Mouse (Mus musculus): ENCODE data around the gene Kcnh1. TPM values are rescaled to one million over a fixed set of nuclear protein-coding genes. Genes with fewer than 3 reads are reported as not detected.
A peak's percentile ranks its signal among the peaks of the same experiment; 100 is the strongest.

Kcnh1 gene
- polyA plus RNA-seq, 2 experiments from 2014 or later, result not detected

DNA sequence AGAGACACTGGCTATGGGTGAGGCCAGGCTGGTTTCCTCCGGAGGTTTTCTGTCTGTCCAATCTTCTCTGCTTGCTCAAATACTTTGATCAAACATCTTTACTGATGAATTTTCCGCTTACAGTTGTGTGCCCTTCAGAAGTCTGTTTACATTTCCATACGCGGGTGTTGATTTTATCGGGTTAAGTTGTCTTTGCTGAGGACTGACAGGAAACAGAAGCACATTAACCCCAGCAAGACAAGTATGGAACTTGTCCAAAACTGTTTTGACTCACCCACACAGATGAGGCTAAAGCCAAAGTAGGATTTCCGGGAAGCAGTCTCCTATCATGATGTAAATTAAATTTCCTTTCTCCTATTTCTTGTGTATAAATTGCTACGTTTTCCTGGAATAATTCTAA is 286.1 kb downstream of the Kcnh1 start:
- ATAC-seq, result no peak

DNA sequence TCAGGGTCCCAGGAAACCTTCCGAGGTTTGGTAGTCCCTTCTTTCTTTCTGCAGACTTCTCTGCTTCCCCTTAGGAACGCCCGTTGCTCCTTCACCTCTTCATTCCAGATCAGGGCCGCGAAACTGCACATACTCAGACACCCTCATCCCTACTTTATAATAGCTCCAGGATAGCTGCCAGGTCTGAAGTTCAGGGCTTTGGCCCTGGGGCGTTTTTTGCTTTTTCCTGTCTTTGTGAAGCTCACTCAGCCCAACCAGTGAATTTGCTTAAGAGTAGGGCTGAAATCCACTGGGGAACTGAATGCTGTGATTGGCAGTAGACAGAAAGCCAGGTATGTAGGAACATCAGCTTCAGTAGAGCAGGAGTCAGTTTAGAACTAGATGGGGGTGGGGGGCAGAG is 287.0 kb downstream of the Kcnh1 start:
- ATAC-seq, result no peak

DNA sequence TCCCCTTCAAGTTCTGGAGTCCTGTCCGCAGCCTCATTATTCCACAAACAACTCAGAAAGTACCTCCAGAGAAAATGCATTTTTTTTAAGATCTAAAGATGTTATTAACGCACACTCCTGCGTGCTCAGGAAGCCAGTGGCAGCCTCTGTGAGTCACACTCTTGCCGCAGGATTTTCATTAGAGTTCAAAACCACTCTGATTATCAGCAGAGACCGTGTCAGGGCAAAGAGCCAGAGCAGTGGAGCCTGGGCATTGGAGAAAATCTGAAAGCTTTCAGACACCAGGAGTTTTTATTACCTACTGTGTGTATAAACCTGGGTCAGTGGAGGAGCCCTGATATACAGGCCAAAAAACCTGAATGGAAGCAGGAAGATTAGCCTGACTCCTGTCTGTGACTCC is 287.6 kb downstream of the Kcnh1 start:
- no peak for ATAC-seq

DNA sequence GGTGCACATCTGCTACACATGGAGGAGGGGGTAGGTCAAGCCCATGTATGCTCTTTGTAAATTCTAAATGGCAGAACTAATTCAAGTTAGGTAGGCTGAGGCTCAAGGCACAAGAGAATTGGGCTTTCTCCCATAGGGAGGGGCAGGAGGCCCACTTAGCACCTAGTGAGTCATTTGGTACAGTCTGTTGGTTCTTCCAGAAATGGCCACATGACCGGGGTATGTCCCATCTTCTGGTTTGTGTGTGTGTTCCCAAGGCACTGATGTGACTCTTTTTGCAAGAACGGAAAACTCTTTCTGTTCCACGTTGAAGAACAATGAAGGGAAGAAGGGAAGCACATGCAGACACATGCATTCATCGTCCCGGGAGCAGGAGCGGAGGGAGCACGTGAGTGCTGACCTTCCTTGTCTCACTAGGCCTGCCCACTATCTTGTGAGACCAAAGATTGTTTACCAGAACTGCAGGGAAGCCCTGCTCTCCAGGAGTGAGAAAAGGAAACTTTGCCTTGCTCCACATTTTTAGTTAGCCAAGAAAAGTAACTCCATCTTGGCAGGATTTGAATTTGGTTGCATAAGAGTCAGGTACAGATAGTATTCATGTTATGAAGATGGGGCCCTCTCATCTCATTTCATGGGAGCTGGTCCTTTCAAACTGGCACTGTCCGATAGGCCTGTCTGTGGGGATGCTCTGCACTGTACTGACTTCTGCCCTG is 289.7 kb downstream of the Kcnh1 start:
- no peak for ATAC-seq

DNA sequence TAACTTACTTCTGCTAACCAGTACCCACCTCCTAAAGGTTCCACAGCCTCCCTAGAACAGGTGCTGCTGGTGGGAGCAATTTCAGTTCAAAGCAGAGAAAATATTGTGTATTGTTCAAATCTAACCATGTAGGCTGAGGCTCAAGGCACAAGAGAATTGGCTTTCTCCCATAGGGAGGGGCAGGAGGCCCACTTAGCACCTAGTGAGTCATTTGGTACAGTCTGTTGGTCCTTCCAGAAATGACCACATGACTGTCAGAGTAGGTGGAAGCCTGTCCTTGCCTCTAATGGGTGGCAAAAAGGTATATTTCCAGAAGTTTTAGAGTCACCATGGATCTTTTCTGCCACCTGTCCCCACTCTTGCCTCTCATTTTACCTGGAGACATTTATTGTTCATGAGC is 290.9 kb downstream of the Kcnh1 start:
- ATAC-seq, result no peak

DNA sequence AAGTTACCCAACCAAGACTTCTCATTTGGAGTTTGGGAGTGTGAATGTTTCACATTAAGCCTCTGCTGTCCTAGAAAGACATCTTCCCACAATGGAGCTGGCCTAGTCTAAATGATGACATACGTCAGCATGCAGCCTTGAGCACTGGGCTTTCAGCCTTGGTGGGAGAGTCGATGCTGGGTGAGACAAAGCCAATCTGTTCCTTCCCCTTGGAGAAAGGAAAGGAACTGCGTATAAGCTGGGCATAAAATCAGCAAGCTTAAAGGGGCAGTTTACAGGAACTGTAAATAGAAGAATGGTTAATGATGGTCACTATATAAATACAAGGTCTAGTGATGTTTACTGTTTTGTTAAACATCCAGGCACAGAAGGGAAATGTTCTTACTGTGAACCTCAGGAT is 294.5 kb downstream of the Kcnh1 start:
- no peak for ATAC-seq

DNA sequence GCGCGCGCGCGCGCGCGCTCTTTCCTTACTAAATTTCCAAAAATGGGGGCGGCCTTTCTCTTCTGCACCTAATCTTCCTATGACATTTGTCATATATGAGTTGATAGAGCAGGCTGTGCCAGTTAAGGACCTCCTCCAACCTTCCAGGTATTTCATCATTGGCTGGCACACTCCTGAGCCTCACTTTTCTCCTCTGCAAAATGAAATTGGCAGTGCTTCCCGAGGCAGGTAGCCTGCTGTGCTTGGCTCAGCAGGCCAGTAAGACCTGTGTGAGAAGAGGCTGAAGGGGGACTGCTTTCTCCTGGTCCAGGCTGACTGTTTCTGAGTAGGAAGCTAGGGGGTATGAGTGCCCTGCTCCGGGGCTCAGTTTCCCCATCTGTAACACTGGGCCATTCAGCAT is 297.0 kb downstream of the Kcnh1 start:
- ATAC-seq, result no peak

DNA sequence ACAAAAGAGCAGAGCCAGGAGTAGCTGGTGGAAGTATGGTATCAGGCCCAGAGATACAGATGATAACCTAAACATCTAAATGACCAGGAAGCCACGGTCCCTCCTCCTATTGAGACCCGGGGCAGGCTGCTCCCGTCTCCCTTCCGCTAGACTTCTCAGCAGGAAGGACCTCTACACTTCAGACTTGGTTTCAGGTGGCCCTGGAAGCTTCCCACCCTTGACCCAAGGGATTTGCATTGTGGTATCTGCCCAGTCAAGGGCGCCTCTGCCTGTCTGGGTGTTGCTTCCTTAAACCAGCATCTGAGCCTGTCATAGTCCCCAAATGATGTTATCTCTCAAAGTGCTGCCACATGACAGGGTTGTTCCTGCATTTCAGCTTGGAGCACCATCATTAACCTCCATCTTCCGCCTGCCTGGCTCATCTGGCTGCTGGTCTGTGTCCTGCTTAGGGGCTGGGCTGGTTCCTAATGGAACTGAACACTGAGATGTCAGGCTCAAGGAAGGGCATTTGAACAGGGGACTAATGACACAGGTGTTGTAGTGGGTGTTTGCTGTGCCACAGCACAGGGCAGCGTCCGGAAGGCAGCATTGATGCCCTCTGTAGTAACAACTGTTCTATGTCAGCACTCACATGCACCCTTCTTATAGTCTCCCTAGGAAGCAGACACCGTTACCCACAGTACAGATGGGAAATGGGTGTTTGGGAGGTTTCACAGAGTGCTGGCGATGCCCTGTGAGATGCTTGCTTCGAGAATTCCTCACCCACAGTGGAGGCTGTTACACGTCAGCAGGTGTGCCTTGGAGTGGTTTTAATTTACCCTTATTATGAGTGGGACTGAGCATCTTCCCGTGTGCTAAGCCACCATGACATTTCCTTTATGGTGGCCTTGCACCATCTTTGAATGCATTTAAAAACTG is 299.6 kb downstream of the Kcnh1 start:
- ATAC-seq, result no peak

DNA sequence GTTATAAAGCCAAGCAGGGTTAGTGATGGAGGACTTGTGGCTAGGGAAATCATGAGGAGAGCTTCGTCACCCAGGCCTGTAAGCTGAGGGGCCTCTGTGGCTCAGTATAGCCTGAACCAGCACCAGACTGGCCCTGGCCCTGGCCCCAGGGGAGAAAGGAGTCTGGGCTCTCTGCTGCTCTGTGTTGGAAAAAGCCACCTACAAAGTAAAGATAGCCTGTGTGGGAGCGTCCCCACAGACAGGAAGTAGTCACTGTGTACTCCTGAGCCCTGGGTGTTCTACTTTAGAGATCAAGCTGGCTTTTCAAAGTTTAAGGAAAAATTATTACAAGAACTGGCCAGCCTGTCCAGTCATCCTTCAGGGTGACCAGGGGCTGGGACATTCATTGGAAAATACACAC is 306.9 kb downstream of the Kcnh1 start:
- no peak for ATAC-seq

DNA sequence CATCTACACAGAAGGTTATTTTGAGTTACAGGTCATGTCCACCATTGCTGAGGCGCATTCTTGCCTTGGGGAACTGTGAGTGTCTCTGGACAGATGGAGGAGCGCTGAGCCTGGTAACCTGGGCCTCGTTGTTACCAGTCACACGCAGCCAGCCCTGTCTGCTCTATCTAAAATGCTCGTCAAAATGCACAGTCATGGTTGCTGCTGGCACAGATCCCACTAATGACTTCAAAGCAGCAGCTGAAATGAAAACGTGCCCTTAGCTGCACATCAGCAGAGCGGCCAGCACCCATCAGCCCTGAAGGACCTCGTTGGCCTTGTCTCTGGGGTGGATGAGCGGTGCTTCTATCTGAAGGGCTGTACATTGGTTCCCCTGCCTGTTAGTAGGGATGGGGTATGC is 311.4 kb downstream of the Kcnh1 start:
- ATAC-seq, result no peak

DNA sequence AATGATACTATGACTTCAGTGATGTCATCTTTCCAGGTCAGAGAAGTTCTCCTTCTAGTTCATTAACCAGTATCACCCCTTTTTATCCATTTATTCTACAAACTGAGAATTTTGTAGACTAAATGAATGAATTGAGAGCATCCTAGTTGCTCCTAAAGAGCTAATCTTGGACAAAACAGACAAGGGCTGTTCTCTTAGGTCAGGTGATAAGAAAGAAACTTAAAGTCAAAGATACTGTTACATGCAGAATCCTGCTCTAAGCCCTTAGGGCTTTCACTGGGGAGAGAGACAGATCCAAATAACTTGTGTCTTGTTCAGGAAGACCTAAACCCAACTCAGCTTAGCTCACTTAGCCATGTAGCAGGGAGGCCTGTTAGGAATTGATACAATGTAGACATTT is 312.3 kb downstream of the Kcnh1 start:
- no peak for ATAC-seq

DNA sequence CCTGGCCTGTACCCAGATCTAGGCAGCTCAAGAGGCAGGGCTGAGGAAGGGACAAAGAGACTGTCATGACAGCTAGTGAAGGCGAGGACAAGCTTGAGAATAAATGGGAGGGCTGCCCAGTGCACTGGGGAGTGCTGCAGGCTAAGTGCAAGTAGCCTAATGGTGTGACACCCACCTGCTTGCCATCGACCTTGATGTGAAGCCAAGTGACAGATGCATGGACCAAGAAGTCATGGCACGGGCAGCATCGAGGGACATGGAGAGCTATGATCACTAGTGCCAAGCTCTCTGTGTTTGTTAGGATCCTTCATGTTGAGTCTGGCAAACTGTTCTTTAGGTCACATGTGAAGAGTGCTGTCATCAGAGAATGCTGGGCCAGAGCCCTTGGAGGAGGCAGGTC is 313.1 kb downstream of the Kcnh1 start:
- ATAC-seq, result no peak

DNA sequence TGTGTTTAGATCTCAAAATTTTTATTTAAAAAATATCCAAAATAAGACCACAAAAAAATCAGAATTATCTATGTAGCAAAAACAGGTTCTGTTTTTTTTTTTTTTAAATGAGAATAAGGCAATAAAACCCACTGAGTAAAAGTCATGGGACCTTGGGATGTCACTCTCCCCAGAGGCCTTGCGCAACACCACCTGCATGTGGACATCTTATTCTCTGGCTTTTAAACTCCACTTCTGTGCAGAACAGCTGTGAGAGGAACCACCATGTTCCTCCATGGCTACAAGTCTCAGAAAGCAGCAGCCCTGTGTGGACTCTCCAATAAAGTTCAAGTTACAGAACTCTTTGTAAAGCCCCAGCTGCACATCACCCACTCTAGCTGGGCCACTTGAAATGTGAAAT is 322.2 kb downstream of the Kcnh1 start:
- no peak for ATAC-seq

DNA sequence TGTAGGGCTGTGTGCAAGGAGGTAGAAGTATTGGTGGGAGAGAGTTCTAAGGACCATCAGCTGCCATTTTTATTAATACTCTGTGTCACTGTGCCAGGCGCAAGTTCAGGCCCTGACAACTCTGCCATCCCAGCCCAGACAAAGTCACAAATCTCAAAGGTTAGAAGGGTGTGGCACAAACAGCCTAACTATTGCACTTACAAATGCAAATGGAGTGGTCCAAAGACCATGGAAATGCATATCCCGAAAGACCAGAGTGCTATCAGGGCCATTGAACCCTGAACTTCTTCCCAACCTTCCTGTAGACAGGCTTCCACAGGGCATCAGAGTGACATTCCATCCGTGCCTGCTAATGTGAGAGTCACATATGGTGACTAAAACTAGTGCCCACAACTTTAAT is 324.8 kb downstream of the Kcnh1 start:
- no peak for ATAC-seq

DNA sequence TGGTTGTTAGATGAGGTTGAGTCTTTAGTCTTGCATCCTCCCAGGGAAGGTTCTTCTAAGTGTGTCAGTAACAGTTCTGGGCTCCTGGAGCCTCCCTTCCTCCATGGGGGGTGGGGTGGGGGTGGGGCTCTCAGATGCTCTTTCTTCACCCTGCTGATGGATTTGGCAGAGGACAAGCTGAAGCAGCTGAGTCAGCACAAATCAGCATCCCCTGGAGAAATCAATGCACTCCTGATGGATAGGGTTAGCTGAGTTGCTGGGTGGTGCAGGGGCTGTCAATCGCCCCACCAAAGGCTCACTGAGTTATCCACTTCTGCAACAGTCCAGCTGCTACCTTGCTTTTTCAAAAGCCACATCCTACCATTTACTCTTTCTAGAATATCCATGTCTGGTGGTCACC is 329.1 kb downstream of the Kcnh1 start:
- ATAC-seq, result no peak

DNA sequence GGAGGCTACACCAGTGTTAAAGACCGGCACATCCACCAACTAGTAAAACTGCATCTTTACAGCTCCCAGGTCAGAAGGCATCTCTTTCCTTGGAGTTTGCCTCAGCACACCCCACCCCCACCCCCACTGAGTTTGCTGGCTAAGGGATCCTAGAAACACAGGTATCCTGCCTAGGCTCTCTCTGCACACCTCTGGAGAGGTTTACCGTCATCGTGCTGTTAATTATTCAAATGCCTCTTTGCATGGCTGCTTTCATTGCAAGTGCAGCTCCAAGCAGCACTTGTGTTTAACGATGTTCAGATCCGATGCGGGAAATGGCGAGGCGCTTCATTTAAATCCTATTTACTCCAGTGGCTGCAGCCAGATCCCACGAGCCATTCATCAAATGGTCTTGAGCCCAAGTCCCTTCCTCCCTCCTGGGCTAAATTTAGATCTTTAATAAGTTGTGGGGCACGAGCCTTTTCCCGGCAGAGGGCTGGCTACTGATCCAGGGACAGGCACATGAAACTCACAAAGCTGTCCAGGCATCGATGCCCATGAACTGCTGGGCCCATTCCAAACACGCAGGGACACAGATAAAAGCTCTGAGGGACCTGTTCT is 330.4 kb downstream of the Kcnh1 start:
- no peak for ATAC-seq

DNA sequence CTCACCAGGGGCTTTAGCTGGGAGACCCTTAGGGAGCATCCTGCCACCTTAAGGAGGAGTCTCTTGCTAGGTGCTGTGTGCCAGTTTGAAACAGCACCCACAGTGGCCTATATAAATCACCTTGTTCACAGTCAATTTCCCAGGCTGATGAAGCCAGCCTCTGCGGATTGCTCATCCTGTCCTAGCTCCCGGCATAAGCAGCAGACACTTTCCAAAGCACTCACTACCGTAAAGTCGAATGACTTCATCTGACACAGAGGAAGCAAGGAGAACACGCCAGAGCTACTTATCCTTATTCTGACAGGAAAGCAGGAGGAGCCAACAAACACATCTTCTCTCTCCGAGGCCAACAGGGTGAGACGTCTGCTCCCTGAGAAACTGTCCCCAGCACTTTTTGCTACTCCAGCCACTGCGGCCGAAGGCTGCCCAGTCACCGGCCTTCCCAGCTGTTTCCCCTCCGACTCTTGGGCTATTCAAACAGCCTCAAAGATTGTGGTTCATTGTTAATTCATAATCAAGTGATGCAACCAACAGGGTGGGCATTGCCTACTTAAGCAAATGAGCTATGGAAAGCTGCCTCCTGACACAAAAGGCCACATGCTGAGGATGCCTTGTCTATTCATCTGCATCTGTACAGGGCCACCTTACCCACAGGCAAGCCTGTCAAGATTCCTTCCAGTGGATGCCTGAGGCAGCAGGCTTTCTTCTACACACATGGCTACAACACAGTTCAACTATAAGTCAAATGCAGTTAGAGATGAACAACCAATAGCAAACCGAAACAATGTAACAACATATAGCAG is 332.0 kb downstream of the Kcnh1 start:
- ATAC-seq, result no peak

DNA sequence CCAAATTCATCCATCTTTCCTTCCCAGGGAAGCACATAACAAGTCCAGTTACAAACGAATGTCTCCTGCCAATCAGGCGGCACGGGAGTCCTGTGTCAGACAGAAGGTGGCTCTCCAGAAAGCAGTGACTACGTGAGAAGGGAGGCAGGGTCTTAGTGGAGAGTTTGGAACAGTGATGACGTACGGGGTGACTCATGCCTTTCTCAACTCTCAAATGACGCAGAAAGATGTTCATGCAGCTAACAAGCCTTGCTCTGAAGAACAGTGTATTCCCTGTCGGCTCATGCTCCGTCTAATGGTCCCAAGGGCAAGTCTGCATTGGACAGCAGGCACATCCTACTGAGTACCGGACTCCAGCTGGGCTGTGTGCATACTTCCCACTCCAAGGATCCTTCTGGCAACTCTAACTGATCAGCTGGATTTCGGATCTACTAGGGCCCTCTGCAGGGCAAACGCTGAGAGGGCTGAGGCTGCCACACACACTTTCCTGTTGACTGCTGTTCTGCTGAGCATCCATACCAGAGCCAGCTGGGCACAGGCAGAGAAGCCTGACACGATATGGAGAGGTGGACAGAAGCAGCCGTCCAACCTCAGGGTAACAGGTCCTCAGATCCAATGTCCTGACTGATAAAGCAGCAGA is 335.3 kb downstream of the Kcnh1 start:
- no peak for ATAC-seq

DNA sequence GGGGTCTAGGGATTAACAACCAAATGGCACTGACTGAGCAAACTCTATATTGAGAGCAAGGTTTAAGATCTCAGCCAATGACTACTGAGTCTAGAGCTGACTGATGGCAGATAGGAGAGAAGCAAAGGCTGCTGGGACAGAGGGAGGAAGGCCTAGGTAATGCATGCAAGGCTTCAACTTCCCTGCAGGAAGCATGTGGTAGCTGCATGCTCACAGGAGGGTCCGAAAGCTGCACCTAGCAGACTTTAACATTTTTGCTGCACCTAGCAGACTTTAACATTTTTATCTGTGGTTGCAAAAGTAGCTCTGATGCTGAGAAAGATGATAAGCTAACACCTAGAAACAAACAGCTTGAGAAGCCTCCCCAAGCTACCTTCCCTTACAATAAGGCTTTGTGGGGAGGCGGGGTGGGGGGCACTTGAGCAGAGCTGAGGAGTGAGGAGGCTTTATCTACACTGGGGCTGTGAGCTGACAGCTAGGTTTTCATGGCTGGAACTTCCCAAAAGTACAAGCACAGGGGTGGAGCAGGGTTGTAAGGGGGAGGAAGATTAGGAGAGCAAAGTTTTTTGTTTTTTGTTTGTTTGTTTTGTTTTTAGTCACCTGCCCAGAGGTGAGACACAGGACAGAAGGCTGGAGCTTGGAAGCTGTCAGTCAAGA is 341.0 kb downstream of the Kcnh1 start:
- no peak for ATAC-seq

DNA sequence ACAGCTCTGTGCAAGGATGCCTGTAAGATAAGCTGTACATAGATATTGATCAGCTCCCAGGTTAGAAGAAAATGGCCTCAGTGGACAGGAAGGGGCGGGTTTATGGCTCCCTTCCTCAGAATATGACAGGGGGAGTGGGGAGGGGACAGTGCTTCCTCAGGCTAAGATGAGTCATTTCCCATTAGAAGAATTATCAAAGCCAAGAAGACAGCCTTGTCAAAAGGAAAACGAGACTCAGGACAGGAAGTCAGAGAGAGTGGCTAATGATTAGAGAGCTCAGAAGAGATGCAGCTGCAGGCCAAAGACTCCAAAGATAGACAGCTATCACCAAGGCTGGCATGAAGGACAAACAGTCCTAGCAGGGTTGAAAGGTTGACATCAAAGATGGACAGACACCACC is 341.6 kb downstream of the Kcnh1 start:
- ATAC-seq, result no peak

DNA sequence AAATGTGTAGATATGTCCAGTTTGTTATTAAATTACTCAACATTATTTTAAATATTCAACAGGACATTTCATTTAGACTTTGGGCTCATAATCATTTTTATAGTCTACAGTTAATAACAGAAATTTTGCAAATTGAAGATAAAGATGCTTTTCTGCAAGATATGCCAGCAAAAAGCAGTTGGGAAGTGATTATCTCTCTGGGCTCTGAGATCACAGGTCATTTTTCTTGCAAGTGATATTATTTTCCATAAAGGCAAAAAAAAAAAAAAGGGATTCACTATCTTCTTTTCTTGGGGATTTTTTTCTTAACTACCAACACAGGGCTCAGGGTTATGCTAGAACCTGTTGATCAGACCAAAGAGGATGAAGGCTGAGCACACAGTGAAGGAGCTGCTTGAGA is 342.4 kb downstream of the Kcnh1 start:
- ATAC-seq, result no peak

DNA sequence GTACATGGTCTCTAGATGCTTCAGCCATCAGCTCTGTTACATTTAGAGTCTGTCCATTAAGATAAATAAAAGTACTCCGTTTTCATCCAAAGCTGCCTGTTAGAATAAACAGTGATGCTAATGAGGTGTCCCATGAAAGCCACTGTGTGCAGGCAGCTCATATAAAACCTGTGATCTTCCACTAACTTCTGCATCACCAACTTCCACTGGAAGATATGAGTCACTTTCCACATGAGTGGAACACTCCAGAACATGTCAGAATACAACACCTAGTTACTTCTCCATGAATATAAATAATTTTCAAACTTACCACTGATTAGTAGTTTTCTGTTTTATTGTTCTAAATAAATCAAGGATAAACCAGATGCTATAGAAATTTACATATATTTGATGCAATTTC is 345.9 kb downstream of the Kcnh1 start:
- ATAC-seq, result peak; percentile 37
